Mouse (Mus musculus): ENCODE results near the gene Scn8a.

The Scn8a gene

DNA sequence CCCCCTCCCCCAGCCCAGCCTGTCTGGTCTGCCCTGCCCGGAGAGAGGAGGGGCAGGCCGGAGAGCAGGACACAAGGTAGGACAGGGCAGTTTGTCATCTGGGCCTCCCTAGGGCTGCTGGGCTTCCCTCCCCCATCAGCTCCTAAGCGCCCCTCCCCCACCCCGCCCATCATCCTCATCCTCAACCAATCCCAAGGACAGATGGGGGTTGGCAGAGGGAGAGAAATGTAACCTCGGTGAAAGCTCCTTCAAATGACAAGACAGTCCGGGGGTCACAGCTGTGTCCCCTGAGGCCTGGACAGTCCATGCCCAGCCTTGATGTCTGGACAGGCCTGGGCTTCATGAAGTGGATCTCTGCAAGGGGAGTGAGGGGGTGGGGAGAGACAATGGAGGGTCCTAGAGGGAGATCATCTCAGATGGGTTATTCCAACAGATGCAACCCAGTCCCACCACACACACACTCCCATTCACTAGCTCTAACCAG, 196.7 kb downstream of the Scn8a start:
- DNase-seq (ENCODE audit: extremely low read depth, insufficient read length, low spot score) = no peak

DNA sequence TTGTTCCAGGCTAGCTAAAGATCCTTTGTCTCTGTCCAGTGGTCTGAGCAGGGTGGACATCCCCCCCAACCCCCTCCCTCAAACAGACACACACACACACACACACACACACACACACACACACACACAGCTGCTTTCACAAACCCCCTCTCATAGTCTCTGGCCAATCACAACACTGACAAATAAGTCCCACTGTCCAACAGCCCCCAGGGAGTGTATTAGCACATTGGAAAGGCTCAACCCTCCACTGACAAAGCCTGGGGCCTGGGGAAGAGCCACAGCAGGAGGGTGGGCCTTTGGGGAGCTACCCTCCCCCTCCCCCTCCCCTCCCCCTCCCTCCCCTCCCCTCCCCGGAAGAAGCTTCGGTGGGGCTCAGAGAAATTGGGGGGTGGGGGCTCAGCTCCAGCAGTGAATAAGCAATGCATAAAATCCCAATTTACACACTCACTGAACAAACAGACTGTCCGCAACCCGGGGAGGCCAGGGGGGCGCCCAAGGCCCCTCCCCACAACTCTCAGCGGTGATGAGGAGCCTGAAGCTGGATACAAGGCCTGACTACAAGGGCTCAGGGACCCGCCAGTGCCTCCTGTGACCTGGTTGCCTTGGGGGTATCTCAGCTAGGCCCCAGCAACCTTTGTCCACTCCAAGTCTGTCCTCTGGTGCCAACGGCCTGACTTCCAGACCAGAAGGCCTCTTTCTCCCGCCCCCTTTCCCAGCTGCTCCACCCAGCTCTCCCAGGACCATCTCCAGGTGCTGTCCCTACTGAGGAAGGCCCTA, 197.4 kb downstream of the Scn8a start:
- DNase-seq (ENCODE audit: extremely low read depth, insufficient read length, low spot score) = no peak

DNA sequence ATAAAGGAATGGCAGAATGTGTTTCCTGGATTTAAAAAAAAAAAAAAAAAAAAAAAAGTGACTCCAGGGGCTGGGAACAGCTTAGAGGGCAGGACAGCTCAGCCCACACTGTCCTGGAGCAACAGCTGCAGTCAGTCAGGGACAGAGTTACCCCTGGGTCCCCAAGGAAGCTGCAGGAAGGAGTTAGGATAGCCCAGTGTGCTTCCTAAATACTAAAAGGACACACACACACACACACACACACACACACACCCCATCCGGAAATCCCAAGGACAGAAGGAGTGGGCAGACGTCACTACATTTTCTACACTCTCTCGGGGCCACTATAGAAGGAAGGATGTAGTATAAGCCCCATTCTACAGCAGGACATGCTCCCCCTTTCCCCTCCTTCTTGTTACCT, 198.4 kb downstream of the Scn8a start:
- DNase-seq (ENCODE audit: extremely low read depth, insufficient read length, low spot score) = no peak

DNA sequence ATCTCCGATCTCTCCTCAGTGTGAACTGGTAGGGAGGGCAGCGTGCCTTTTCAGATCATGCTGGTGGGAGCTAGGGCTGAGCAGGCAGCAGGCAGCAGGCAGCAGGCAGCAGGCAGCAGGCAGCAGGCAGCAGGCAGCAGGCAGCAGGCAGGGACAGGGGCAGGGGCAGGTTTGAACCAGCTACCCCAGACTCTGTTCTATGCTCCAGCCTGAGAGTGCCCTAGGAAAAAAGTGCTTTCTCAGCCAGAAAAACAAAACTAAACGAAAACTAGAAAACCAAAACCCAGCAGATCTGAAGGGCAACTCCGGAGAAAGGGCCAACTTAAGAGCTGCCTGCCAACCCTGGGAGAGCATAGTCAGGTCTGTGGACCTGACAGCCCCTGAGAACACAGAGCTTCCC, 199.0 kb downstream of the Scn8a start:
- no peak for DNase-seq (ENCODE audit: extremely low read depth, insufficient read length, low spot score)

DNA sequence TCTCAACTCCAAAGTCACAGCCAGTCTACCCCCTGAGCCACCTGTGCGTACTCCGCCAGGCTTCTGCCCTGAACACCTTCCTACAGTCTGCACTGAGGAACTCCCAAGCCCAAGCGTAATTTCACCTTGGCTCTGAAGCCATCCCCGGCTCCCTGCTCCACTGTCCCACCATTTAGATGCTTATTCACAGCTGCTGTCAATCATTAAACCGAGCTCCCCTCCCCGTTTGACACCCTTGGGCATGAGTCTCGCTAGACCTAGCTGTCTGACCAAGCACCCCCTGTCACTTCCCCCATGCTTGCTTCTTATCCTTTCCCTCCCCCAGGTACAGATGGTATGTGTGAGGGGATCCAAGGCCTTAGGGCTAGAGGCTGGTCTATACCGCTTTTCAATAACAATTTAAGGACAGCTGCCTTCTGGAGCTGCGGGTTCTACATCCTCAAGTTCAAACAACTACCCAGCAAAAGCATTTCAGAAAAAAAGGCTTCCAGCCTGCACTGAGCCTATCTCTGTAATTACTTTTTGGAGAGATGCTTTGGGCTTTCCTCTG, 200.1 kb downstream of the Scn8a start:
- no peak for DNase-seq (ENCODE audit: extremely low read depth, insufficient read length, low spot score)

GRCm38 (mm10) chr15:101070762-101071161, 201.1 kb downstream of the Scn8a start:
- DNase-seq (ENCODE audit: extremely low read depth, insufficient read length, low spot score) = no peak

GRCm38 (mm10) chr15:101072736-101073135, 203.1 kb downstream of the Scn8a start:
- DNase-seq (ENCODE audit: extremely low read depth, insufficient read length, low spot score) = no peak

DNA sequence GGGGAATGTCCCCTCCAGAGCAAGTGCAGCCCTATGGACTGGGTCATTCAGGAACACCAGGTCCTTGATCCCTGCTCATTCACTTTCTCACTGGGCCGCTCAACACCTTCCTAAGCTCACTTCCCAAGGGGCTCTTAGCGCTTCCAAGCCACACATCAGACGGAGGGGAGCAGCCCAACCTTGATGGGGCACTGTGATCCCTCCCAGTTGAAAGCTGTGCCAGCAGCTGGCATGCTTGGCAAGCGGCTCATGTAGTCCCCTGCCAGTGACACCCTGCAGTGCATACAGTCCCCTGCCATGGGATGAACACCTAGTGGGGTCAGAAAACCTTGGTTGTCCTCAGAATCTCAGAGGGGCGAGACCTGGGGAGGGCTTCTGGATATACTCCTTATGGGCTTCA, 204.4 kb downstream of the Scn8a start:
- no peak for DNase-seq (ENCODE audit: extremely low read depth, insufficient read length, low spot score)

- no peak for DNase-seq (ENCODE audit: extremely low read depth, insufficient read length, low spot score)
These were observed 205.5 kb downstream of the Scn8a start for GRCm38 (mm10) chr15:101075150-101075549.

DNA sequence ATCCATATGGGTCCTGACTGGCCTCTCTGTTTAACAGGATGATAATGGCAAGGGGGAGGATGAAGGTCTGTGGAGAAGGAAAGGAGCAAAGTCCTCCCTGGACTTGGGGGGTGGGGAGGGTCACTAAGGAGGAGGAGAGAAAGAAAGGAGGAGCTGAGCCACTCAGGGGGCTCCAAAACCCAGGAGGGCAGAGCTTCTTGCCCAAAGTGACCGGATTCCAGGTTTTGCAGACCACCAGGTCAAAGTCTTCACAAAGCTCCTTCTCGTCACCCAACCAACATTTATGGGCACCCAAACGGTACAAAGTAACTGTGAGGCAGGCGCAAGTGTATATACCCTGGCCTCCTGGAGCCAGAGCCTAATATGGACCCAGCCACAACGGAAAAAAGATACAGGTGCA, 206.0 kb downstream of the Scn8a start:
- DNase-seq (ENCODE audit: extremely low read depth, insufficient read length, low spot score) = no peak

DNA sequence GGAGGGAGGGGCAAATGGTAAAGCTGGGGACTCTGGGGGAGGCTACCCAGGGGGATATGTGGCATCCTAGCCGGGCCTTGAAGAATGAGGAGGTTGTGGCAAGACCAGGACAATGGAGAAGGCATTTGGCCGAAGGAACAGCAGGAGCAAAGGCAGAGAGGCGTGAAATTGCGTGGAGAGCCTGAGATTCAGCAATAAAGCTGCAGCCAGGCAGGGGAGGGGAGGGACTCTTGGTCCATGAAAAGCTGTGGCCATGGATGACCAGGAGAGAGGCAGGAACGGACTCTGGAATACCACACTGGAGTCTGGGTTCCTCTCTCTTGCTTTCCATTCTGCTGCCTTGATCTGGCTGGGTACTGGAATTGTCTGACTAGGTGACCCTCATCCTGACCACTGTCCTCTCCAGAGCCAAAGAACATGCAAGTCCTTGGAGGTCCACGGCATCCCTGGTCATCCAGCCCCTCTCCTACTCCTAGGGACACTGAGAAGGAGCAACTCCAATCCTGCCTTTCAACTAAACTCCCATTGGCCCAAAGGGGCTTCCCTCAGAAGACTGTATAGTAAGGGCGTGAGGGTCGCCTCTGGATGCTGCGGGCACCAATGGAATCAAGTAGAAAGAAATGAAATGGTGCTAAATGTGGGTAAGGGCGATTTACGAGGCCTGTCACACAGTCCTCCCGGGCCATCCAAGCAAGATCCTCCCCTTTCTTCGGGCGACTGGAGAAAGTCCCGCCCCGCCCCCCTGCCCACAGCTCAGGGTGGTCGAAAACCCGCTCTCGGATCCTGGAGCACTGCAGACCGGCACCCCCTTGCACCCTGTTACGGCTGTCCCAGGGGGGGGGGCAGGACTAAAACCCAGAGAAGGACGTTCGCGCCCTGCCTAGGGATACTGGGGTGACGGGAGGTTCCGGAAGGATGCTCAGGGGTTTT, 206.7 kb downstream of the Scn8a start:
- DNase-seq (ENCODE audit: extremely low read depth, insufficient read length, low spot score) = no peak

- no peak for DNase-seq (ENCODE audit: extremely low read depth, insufficient read length, low spot score)
These were observed 207.5 kb downstream of the Scn8a start for GRCm38 (mm10) chr15:101077001-101077812.

- DNase-seq (ENCODE audit: extremely low read depth, insufficient read length, low spot score) = no peak
These were observed 208.4 kb downstream of the Scn8a start, which contains the start of gene Fignl2 for GRCm38 (mm10) chr15:101077813-101078730. TSS of gene Fignl2 (minus strand) at chr15:101078567.

GRCm38 (mm10) chr15:101078731-101079156, 209.1 kb downstream of the Scn8a start:
- no peak for DNase-seq (ENCODE audit: extremely low read depth, insufficient read length, low spot score)

- DNase-seq (ENCODE audit: extremely low read depth, insufficient read length, low spot score) = no peak
These were observed 210.4 kb downstream of the Scn8a start for GRCm38 (mm10) chr15:101080031-101080520.

- no peak for DNase-seq (ENCODE audit: extremely low read depth, insufficient read length, low spot score)
These were observed 211.4 kb downstream of the Scn8a start for GRCm38 (mm10) chr15:101081035-101081548.

DNA sequence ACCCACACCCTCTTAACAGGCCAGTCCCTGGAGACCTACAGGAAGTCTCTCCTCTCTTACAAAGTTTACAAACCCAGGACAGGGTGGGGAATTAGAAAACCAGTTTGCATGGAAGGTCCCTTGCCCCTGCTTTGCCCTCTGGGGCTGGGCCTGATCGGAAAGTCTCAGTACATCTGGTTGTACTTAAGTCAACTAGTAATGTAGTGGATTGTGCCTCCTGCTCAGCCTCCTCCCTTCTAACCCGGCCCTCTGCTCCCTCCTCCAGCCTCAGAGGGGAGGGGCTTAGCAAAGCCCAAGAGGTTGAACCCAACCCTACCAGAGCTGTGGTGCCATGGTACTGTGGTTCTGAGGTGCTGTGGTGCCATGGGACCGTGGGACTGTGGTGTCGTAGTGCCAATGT, 212.6 kb downstream of the Scn8a start:
- DNase-seq (ENCODE audit: extremely low read depth, insufficient read length, low spot score) = no peak

DNA sequence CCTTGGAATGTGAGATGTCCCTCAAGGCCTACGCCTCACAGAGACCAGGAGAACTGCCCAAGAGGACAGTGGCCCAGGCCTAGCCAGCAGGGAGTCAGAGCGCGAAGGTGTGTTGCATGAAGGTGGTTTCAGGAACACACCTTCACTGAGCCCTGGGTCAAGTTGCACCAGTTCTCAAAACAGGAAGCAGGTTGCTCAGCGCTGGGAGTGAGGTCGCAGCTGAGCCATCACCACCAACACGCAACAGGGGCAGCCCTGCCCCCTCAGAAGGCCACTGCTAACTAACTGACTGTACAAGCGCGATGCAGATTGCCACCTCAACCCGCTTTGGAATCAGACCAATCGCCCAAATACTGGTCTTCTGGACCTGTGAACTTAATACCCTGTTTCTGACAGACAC, 214.8 kb downstream of the Scn8a start:
- DNase-seq (ENCODE audit: extremely low read depth, insufficient read length, low spot score) = no peak

- DNase-seq (ENCODE audit: extremely low read depth, insufficient read length, low spot score) = no peak
These were observed 216.8 kb downstream of the Scn8a start for GRCm38 (mm10) chr15:101086451-101086850.

Data from 3134 (cell line).